Comparison of ENCODE assay signal across 8 mouse cellular contexts in genomic region chr1:180848511-180849241, GRCm38 (mm10). TPM values are rescaled to one million over a fixed set of nuclear protein-coding genes. Genes with fewer than 3 reads are reported as not detected.
A peak's percentile ranks its signal among the peaks of the same experiment; 100 is the strongest.
DNase-seq lines count a peak whose midpoint lies in the region; ATAC-seq and TF ChIP-seq lines count a peak whose summit lies in the region.

No protein-coding gene starts in this region.

- H3K4me2 ChIP-seq in embryonic facial prominence, embryonic 14.5 days (ENCODE audit: low read depth, low read length), result peak overlapping the region; percentile 60
- H3K4me2 ChIP-seq in limb, embryonic 12.5 days, result peak overlapping the region; percentile 58
- H3K4me2 ChIP-seq in midbrain, embryonic 13.5 days (replicated peaks), result peak overlapping the region; percentile 52

- intact Hi-C loops in heart, adult 2 months (cut with DNase I), result loop anchor here (2.0 kb wide), 1 partner anchor 18 kb away; no protein-coding TSS in a partner anchor

- H3K36me3 ChIP-seq in embryonic facial prominence, embryonic 14.5 days (ENCODE audit: control insufficient read depth, insufficient read depth, low read length), result no peaks in the 10 kb centered on the region
- peaks cover 5% of the 10 kb centered on the region for H3K36me3 ChIP-seq in heart, adult 2 months (ENCODE audit: control insufficient read depth, insufficient read depth, low read length)
- H3K36me3 ChIP-seq in limb, embryonic 12.5 days, result peaks cover 8% of the 10 kb centered on the region; the same call in 1 of the 2 replicates
- 0 out of 2 replicates have a peak, but pooled peaks cover 4% of the 10 kb centered on the region for H3K36me3 ChIP-seq in midbrain, embryonic 13.5 days
- H3K36me3 ChIP-seq in spleen, adult 2 months (ENCODE audit: control insufficient read depth, insufficient read depth, low read length), result no peaks in the 10 kb centered on the region

- ATAC-seq in embryonic facial prominence, embryonic 14.5 days (ENCODE audit: low read depth), result 0 out of 2 replicates have a peak, but pooled peaks have one; percentile 1
- no peak for ATAC-seq in limb, embryonic 12.5 days (ENCODE audit: insufficient number of reproducible peaks, insufficient read depth, low FRiP score, low TSS enrichment, low read depth)
- peak; percentile 31 for ATAC-seq in midbrain, embryonic 13.5 days

- 22% methylated on average over 11 of the region's 11 CpGs for WGBS in embryonic facial prominence, embryonic 14.5 days
- WGBS in heart, adult 2 months, result 1% methylated on average over 11 of the region's 11 CpGs
- WGBS in limb, embryonic 12.5 days, result 22% methylated on average over 11 of the region's 11 CpGs
- WGBS in midbrain, embryonic 13.5 days, result 10% methylated on average over 11 of the region's 11 CpGs
- 5% methylated on average over 11 of the region's 11 CpGs for WGBS in spleen, adult 2 months

- no peak; the same call in 1 of the 2 replicates for TF ChIP-seq POLR2A in heart, adult 2 months (IDR thresholded peaks at IDR 0.05; ENCODE audit: insufficient read depth, low read depth, low read length)
- TF ChIP-seq POLR2A in spleen, adult 2 months (IDR thresholded peaks at IDR 0.05; ENCODE audit: low read depth, low read length), result no peak

- H3K27me3 ChIP-seq in embryonic facial prominence, embryonic 14.5 days (replicated peaks; ENCODE audit: control insufficient read depth, insufficient read depth, low read length), result no peaks in the 10 kb centered on the region
- H3K27me3 ChIP-seq in heart, adult 2 months (ENCODE audit: control insufficient read depth, insufficient read depth, low read length), result no peaks in the 10 kb centered on the region
- H3K27me3 ChIP-seq in limb, embryonic 12.5 days, result no peaks in the 10 kb centered on the region
- H3K27me3 ChIP-seq in midbrain, embryonic 13.5 days, result no peaks in the 10 kb centered on the region
- no peaks in the 10 kb centered on the region for H3K27me3 ChIP-seq in spleen, adult 2 months (ENCODE audit: control insufficient read depth, insufficient read depth, low read length)

- peak overlapping the region; percentile 56 for H3K9ac ChIP-seq in embryonic facial prominence, embryonic 14.5 days (ENCODE audit: low read depth, low read length)
- peak overlapping the region; percentile 57 for H3K9ac ChIP-seq in heart, adult 2 months (ENCODE audit: low read depth, low read length)
- H3K9ac ChIP-seq in limb, embryonic 12.5 days (replicated peaks), result peak overlapping the region; percentile 48
- H3K9ac ChIP-seq in midbrain, embryonic 13.5 days (replicated peaks), result peak overlapping the region; percentile 57

- peak overlapping the region; percentile 99 for H3K27ac ChIP-seq in embryonic facial prominence, embryonic 14.5 days (replicated peaks; ENCODE audit: low read depth, low read length)
- peak overlapping the region; percentile 100 for H3K27ac ChIP-seq in heart, adult 2 months
- H3K27ac ChIP-seq in limb, embryonic 12.5 days, result peak overlapping the region; percentile 88
- H3K27ac ChIP-seq in midbrain, embryonic 13.5 days, result peak overlapping the region; percentile 92
- peak overlapping the region; percentile 82 for H3K27ac ChIP-seq in spleen, adult 2 months (ENCODE audit: insufficient read depth, low read length)

- peaks cover 2% of the 10 kb centered on the region; the same call in 1 of the 2 replicates for H3K79me2 ChIP-seq in heart, adult 2 months (replicated peaks; ENCODE audit: control insufficient read depth, insufficient read depth, low read length)

- H3K4me1 ChIP-seq in embryonic facial prominence, embryonic 14.5 days (ENCODE audit: control insufficient read depth, insufficient read depth, low read length), result peaks cover 36% of the 10 kb centered on the region
- peaks cover 17% of the 10 kb centered on the region for H3K4me1 ChIP-seq in heart, adult 2 months (ENCODE audit: control insufficient read depth, insufficient read depth, low read length)
- H3K4me1 ChIP-seq in limb, embryonic 12.5 days (replicated peaks), result peaks cover 39% of the 10 kb centered on the region
- peaks cover 47% of the 10 kb centered on the region for H3K4me1 ChIP-seq in midbrain, embryonic 13.5 days (replicated peaks)
- H3K4me1 ChIP-seq in spleen, adult 2 months (ENCODE audit: control insufficient read depth, insufficient read depth, insufficient read length), result peaks cover 15% of the 10 kb centered on the region

- DNase-seq in urinary bladder, postnatal 14 days (ENCODE audit: low spot score), result peak; percentile 26
- no peak for DNase-seq in urinary bladder, postnatal 10 days (ENCODE audit: low spot score)
- peak; percentile 79 for DNase-seq in embryonic facial prominence, embryonic 14.5 days (ENCODE audit: low spot score)
- peak; percentile 81 to 87 for DNase-seq in heart, adult 2 months
- DNase-seq in kidney, adult 18-20 months, result peak; percentile 67
- peak; percentile 57 to 71 for DNase-seq in spleen, adult 2 months (ENCODE audit: low read depth in 1 of 2, low spot score in 2 of 2)

- peak; percentile 93 for TF ChIP-seq EP300 in heart, adult 2 months (IDR thresholded peaks at IDR 0.05; ENCODE audit: insufficient read depth, low read depth, low read length)

- H3K4me3 ChIP-seq in embryonic facial prominence, embryonic 14.5 days (ENCODE audit: low read depth, low read length), result peak overlapping the region; percentile 26
- peak overlapping the region; percentile 62 for H3K4me3 ChIP-seq in heart, adult 2 months
- peak overlapping the region; percentile 22 for H3K4me3 ChIP-seq in limb, embryonic 12.5 days (replicated peaks)
- H3K4me3 ChIP-seq in midbrain, embryonic 13.5 days (replicated peaks), result peak overlapping the region; percentile 26
- H3K4me3 ChIP-seq in spleen, adult 2 months (ENCODE audit: extremely low read depth, insufficient read depth, insufficient read length), result peak overlapping the region; percentile 39; the same call in 1 of the 2 replicates

- no peak for TF ChIP-seq CTCF in heart, adult 2 months (IDR thresholded peaks at IDR 0.05)
- no peak for TF ChIP-seq CTCF in spleen, adult 2 months (IDR thresholded peaks at IDR 0.05; ENCODE audit: extremely low read depth, insufficient read depth, insufficient read length, insufficient replicate concordance)

- no peaks in the 10 kb centered on the region for H3K9me3 ChIP-seq in embryonic facial prominence, embryonic 14.5 days (ENCODE audit: control insufficient read depth, low read length)
- no peaks in the 10 kb centered on the region for H3K9me3 ChIP-seq in limb, embryonic 12.5 days
- no peaks in the 10 kb centered on the region for H3K9me3 ChIP-seq in midbrain, embryonic 13.5 days

RNA-seq across cellular contexts. Expression of gene Sde2, which starts 2.3 kb away (rescaled TPM):
- polyA plus RNA-seq in embryonic facial prominence, embryonic 14.5 days (2014; fragmentation: Nextera tagmentation; extraction: Ambion mirVana), result 27.2 and 31.2 TPM in 2 replicates
- total RNA-seq in heart, adult 2 months (2021), result 10 to 100 TPM; 11.7 to 12.1 TPM
- 5.0 and 9.8 TPM in 2 replicates for polyA plus RNA-seq in heart, adult 2 months (2012; rRNA removed)
- 47.0 and 47.6 TPM in 2 replicates for polyA plus RNA-seq in limb, embryonic 12.5 days (2016; fragmentation: Nextera tagmentation; extraction: Ambion mirVana)
- polyA plus RNA-seq in midbrain, embryonic 13.5 days (2015; fragmentation: Nextera tagmentation; extraction: Ambion mirVana), result 28.8 and 33.6 TPM in 2 replicates
- polyA plus RNA-seq in spleen, adult 2 months (2012; rRNA removed), result 7.1 and 9.3 TPM in 2 replicates

RNA-seq across cellular contexts. Expression of gene H3f3a, which starts 34.9 kb away (rescaled TPM):
- 2,156 and 2,321 TPM in 2 replicates for polyA plus RNA-seq in embryonic facial prominence, embryonic 14.5 days (2014; fragmentation: Nextera tagmentation; extraction: Ambion mirVana)
- 100 to 1,000 TPM; 405 to 430 TPM for total RNA-seq in heart, adult 2 months (2021)
- polyA plus RNA-seq in heart, adult 2 months (2012; rRNA removed), result 258 and 363 TPM in 2 replicates
- polyA plus RNA-seq in limb, embryonic 12.5 days (2016; fragmentation: Nextera tagmentation; extraction: Ambion mirVana), result 3,393 and 3,612 TPM in 2 replicates
- 4,178 and 4,302 TPM in 2 replicates for polyA plus RNA-seq in midbrain, embryonic 13.5 days (2015; fragmentation: Nextera tagmentation; extraction: Ambion mirVana)
- polyA plus RNA-seq in spleen, adult 2 months (2012; rRNA removed), result 361 and 391 TPM in 2 replicates

RNA-seq across cellular contexts. Expression of gene Lefty2, which starts 44.2 kb away (rescaled TPM):
- 0.25 TPM in 1 of 2 replicates, not detected in the other for polyA plus RNA-seq in embryonic facial prominence, embryonic 14.5 days (2014; fragmentation: Nextera tagmentation; extraction: Ambion mirVana)
- not detected for total RNA-seq in heart, adult 2 months (2021)
- 0.08 and 0.15 TPM in 2 replicates for polyA plus RNA-seq in heart, adult 2 months (2012; rRNA removed)
- 0.18 TPM in 1 of 2 replicates, not detected in the other for polyA plus RNA-seq in limb, embryonic 12.5 days (2016; fragmentation: Nextera tagmentation; extraction: Ambion mirVana)
- 0.27 and 0.31 TPM in 2 replicates for polyA plus RNA-seq in midbrain, embryonic 13.5 days (2015; fragmentation: Nextera tagmentation; extraction: Ambion mirVana)
- not detected in 2 replicates for polyA plus RNA-seq in spleen, adult 2 months (2012; rRNA removed)

RNA-seq across cellular contexts. Expression of gene Pycr2, which starts 55.4 kb away (rescaled TPM):
- polyA plus RNA-seq in embryonic facial prominence, embryonic 14.5 days (2014; fragmentation: Nextera tagmentation; extraction: Ambion mirVana), result 77.6 and 92.2 TPM in 2 replicates
- 10 to 100 TPM; 10.3 to 12.4 TPM for total RNA-seq in heart, adult 2 months (2021)
- polyA plus RNA-seq in heart, adult 2 months (2012; rRNA removed), result 12.7 and 13.9 TPM in 2 replicates
- 120 and 125 TPM in 2 replicates for polyA plus RNA-seq in limb, embryonic 12.5 days (2016; fragmentation: Nextera tagmentation; extraction: Ambion mirVana)
- 76.6 and 83.1 TPM in 2 replicates for polyA plus RNA-seq in midbrain, embryonic 13.5 days (2015; fragmentation: Nextera tagmentation; extraction: Ambion mirVana)
- polyA plus RNA-seq in spleen, adult 2 months (2012; rRNA removed), result 41.7 and 53.9 TPM in 2 replicates
